In the genomic region with DNA sequence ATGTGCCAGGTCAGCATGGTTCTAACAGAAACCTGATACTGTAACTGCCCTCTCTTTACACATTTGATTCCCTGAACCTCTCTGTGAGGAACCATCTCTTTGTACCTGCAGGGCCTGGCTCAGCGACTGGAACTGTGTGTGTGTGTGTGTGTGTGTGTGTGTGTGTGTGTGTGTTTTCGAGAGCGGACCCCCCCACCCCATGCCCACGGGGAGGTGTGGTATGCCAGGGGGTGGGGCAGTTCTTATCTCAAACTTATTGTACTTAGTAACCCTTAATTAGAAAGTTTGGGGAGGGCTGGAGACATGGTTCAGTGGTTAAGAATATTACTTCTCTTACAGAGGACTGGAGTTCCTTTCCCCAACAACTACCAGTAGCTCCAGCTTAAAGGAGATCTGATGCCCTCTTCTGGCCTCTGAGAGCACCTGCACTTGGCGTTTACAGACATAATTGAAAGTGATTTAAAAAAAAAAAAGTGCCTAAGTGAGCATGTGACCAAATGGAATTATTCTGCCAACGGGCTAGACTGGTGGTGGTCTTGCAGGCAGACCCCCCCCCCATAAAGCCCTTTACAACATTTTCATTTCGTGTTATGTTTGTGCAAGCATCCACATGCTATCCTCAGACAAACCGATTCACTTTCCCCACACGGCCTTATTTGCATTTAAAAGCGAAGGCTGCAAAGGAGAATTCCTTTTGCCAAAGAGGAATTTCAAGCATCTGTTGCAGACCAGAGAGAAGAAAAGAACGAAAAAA, we compare ENCODE assay signal across 8 mouse cellular contexts.
DNase-seq lines count a peak whose midpoint lies in the region; ATAC-seq and TF ChIP-seq lines count a peak whose summit lies in the region.

No protein-coding gene starts in this region.

- peak overlapping the region; percentile 39 for H3K9ac ChIP-seq in embryonic facial prominence, embryonic 11.5 days (replicated peaks; ENCODE audit: low read length)
- H3K9ac ChIP-seq in heart, embryonic 16.5 days (ENCODE audit: low read length) = peak overlapping the region; percentile 37; the same call in 1 of the 2 replicates
- H3K9ac ChIP-seq in liver, embryonic 13.5 days = no peak overlapping the region

- no peak for TF ChIP-seq POLR2A in myocyte (IDR thresholded peaks at IDR 0.05; ENCODE audit: insufficient read length, low read depth)

- H3K4me3 ChIP-seq in embryonic facial prominence, embryonic 11.5 days (ENCODE audit: low read depth, low read length) = peak overlapping the region; percentile 5; the same call in 1 of the 2 replicates
- H3K4me3 ChIP-seq in heart, embryonic 16.5 days (ENCODE audit: low read length) = peak overlapping the region; percentile 46
- peak overlapping the region; percentile 36 for H3K4me3 ChIP-seq in liver, embryonic 13.5 days (replicated peaks)
- peak overlapping the region; percentile 11 for H3K4me3 ChIP-seq in myocyte

- H3K4me2 ChIP-seq in embryonic facial prominence, embryonic 11.5 days (ENCODE audit: low read depth, low read length) = peak overlapping the region; percentile 11; the same call in 1 of the 2 replicates
- H3K4me2 ChIP-seq in heart, embryonic 16.5 days (ENCODE audit: low read depth, low read length) = peak overlapping the region; percentile 62
- H3K4me2 ChIP-seq in liver, embryonic 13.5 days = peak overlapping the region; percentile 56
- H3K4me2 ChIP-seq in myocyte (ENCODE audit: low read depth) = peak overlapping the region; percentile 71

- no peaks in the 10 kb centered on the region for H3K36me3 ChIP-seq in embryonic facial prominence, embryonic 11.5 days (replicated peaks; ENCODE audit: control insufficient read depth, insufficient read depth, low read depth, low read length)
- no peaks in the 10 kb centered on the region for H3K36me3 ChIP-seq in heart, embryonic 16.5 days (ENCODE audit: control insufficient read depth, insufficient read depth)
- no peaks in the 10 kb centered on the region for H3K36me3 ChIP-seq in liver, embryonic 13.5 days
- no peaks in the 10 kb centered on the region for H3K36me3 ChIP-seq in myocyte (ENCODE audit: control insufficient read depth, insufficient read depth)

- H3K4me1 ChIP-seq in embryonic facial prominence, embryonic 11.5 days (ENCODE audit: control insufficient read depth, insufficient read depth, low read length) = no peaks in the 10 kb centered on the region
- H3K4me1 ChIP-seq in heart, embryonic 16.5 days (ENCODE audit: control insufficient read depth, insufficient read depth, low read length) = no peaks in the 10 kb centered on the region; the same call in 1 of the 2 replicates
- H3K4me1 ChIP-seq in liver, embryonic 13.5 days (replicated peaks) = 0 out of 2 replicates have a peak, but pooled peaks cover 2% of the 10 kb centered on the region

- 0 out of 2 replicates have a peak overlapping the region, but pooled peaks have one; percentile 48 for H3K27ac ChIP-seq in embryonic facial prominence, embryonic 11.5 days (replicated peaks; ENCODE audit: low read depth, low read length)
- peak overlapping the region; percentile 88 for H3K27ac ChIP-seq in heart, embryonic 16.5 days (ENCODE audit: low read length)
- no peak overlapping the region for H3K27ac ChIP-seq in liver, embryonic 13.5 days

- ATAC-seq in embryonic facial prominence, embryonic 11.5 days (replicated peaks; ENCODE audit: insufficient number of reproducible peaks, low FRiP score, low TSS enrichment, low read depth) = peak; percentile 47; the same call in 1 of the 2 replicates
- peak; percentile 49 for ATAC-seq in heart, embryonic 16.5 days (replicated peaks; ENCODE audit: extremely low read depth, insufficient read depth, low FRiP score)
- no peak for ATAC-seq in liver, embryonic 13.5 days (ENCODE audit: low read depth)

- peak; percentile 64 for DNase-seq in CD4-positive, CD25-positive, alpha-beta regulatory T cell, adult 2 months (ENCODE audit: low read depth, low spot score)
- peak; percentile 11 for DNase-seq in adrenal gland, adult 8-10 months
- peak; percentile 80 for DNase-seq in embryonic facial prominence, embryonic 11.5 days (ENCODE audit: low spot score)
- DNase-seq in kidney, postnatal 10 days = peak; percentile 54
- no peak for DNase-seq in liver, embryonic 13.5 days
- peak; percentile 51 for DNase-seq in thymus, postnatal 0 days (ENCODE audit: low spot score)

- H3K79me2 ChIP-seq in myocyte (ENCODE audit: control insufficient read depth, insufficient read depth) = no peaks in the 10 kb centered on the region

- H3K9me3 ChIP-seq in embryonic facial prominence, embryonic 11.5 days (replicated peaks; ENCODE audit: control insufficient read depth, low read length) = no peaks in the 10 kb centered on the region
- H3K9me3 ChIP-seq in heart, embryonic 16.5 days (replicated peaks; ENCODE audit: control insufficient read depth, low read length) = no peaks in the 10 kb centered on the region
- no peaks in the 10 kb centered on the region for H3K9me3 ChIP-seq in liver, embryonic 13.5 days (replicated peaks)

- H3ac ChIP-seq in myocyte (ENCODE audit: control insufficient read depth, insufficient read length) = no peak overlapping the region

- H3K27me3 ChIP-seq in embryonic facial prominence, embryonic 11.5 days (ENCODE audit: control insufficient read depth, insufficient read depth, low read length) = no peaks in the 10 kb centered on the region
- H3K27me3 ChIP-seq in heart, embryonic 16.5 days (ENCODE audit: control insufficient read depth, insufficient read depth, low read length) = no peaks in the 10 kb centered on the region
- no peaks in the 10 kb centered on the region for H3K27me3 ChIP-seq in liver, embryonic 13.5 days
- no peaks in the 10 kb centered on the region for H3K27me3 ChIP-seq in myocyte (ENCODE audit: control insufficient read depth, insufficient read depth, insufficient read length)

- WGBS in embryonic facial prominence, embryonic 11.5 days = 15% methylated on average over 11 of the region's 11 CpGs
- 16% methylated on average over 11 of the region's 11 CpGs for WGBS in heart, embryonic 16.5 days
- WGBS in liver, embryonic 13.5 days (ENCODE audit: insufficient replicate concordance) = 23% methylated on average over 11 of the region's 11 CpGs

TF ChIP-seq in myocyte, 11 proteins besides CTCF, POLR2A, EP300 and RAD21:
- TF ChIP-seq USF1 (IDR thresholded peaks at IDR 0.05; ENCODE audit: low read depth) (peak; percentile 39), REST (IDR thresholded peaks at IDR 0.05; ENCODE audit: insufficient read depth, insufficient read length) (no peak)

Comparison
In these comparisons a context has a peak if more than half of its experiments do, and no peak if none do; other contexts are left out.
1. H3K4me2 ChIP-seq: peak in every context shown above with its lines; median percentile 71 in myocyte; 62 in heart, embryonic 16.5 days; 56 in liver, embryonic 13.5 days; 11 in embryonic facial prominence, embryonic 11.5 days.